Mouse (Mus musculus): ENCODE results near the gene Gm49384. TPM values are rescaled to one million over a fixed set of nuclear protein-coding genes. Genes with fewer than 3 reads are reported as not detected.

The Gm49384 gene
- polyA plus RNA-seq (2012; rRNA removed), result 2.2 and 2.5 TPM in 2 replicates

DNA sequence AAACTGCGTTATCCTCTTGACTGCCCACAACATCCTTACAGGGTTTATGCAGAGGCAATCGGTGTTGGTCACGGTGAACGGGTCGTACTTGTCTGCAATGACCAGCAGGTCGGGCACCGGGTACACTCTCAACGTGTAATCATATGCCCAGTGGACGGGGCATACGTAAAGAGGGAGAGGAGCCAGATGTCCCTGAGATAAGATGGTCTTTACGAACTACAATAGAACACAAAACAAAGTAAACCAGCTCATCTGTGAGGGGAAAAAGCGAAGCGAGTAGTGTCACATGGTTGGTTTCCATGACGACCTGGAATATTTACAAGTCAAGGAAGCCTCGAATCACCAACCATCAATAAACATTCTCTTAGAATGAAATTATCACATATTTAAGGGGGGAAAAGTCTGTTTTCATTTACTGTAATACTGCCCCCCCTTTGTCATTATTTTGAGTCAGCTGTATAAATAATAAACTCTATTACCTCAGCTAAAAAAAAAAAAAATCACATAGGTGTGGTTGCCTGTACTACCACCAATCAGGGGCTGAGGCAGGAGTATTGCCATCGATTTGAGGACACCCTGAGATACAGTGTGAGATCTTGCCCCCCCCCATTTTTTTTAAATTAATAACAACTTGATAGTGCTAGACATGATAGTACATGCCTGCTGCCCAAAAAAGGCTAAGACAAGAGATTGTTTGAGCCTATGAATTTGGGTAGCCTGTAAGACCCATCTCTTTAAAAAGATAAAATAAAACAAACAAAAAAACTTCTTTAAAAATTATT, at the start of gene Gm49384:
Gene Gm49384, minus strand, starts transcription at position 216 of the 782 bp plus-strand sequence.
- DNase-seq (ENCODE audit: extremely low spot score in 1 of 2, low spot score in 1 of 2), result no peak

DNA sequence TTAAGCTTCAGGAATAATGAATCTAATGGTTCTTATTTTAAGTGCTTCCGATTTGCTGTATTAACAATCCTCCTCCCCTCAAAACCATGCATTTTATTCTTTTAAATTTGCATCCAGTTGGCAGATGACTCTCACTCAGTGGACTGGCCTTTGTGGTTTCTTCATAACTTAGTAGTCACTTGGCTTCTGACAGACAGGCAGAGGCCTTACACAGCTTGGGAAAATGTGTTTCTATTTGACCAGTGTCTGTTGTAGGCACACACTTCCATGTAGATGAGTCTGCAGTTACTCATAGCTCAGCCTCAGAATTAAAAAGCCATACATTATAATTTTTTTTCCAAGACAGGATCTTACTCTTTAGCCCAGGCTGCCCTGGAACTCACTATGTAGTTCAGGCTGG, 49.7 kb upstream of the Gm49384 start:
- no peak for DNase-seq (ENCODE audit: extremely low spot score in 1 of 2, low spot score in 1 of 2)

DNA sequence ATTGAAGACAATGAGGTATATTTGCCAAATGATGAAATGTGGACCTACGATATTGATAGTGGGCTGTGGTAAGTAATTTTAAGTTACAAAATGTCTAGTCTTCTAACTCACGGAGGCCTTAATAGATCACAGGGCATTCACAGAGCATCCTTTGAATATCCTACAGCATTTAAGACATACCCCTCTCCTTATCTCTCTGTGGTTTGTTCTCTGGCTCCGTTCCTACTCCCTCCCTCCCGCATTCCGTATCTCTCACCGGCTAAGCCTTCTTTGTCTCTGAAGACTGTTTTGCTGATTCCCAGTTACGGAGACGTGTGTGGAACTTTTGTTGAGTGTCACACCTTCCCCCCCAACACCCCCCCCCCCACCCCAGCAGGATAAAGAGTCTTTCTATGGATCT, 46.7 kb upstream of the Gm49384 start:
- DNase-seq (ENCODE audit: extremely low spot score in 1 of 2, low spot score in 1 of 2), result no peak

DNA sequence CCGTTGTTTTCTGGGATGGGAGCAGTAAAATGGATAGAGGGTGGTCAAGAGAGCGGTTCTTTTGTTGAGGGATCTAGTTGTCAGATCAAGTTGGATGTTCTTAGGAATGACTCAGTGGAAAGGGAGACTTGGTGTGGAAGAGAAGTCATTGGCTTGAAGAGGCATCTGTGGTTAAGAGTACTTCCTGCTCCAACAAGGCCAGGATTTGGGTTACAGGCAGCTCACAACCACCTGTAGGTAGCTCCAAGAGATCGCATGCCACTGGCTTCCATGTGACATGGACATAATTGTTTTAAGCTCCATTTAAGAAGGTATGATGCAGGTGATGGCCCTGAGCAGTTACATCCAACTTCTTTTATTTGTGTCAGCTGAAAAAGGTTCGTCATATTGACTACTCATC, 45.7 kb upstream of the Gm49384 start:
- no peak for DNase-seq (ENCODE audit: extremely low spot score in 1 of 2, low spot score in 1 of 2)

DNA sequence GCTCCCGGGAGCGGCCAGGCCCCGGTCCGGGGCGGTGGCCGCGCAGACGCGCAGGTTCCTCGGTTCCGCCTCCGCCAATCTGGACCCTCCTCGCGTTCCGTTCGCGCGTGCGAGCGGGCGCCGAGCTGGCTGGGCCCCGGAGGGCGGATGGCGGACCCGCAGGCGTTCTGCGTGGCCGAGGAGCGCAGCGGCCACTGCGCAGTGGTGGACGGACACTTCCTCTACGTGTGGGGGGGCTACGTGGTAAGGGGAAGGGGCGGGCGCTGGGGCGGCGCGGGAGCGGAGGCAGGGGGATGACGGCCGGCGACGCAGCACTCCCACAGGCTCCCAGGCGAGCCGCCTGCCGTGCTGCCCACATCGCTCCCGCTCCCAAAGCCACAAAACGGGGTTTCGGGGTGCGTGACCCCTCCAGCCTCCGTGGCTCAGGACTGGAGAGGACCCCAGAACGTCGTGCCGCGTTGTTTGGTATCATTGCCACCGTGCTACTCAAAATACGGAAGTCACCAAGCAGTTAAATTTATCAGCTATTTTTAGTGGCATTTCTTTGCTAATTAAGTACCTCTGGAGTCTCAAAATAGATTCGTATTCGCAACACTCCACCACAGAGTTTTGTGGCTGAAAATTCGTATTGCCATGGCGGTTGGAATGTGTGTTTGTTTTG, 37.8 kb upstream of the Gm49384 start:
- peak; percentile 21 to 70 for DNase-seq (ENCODE audit: extremely low spot score in 1 of 2, low spot score in 1 of 2)

DNA sequence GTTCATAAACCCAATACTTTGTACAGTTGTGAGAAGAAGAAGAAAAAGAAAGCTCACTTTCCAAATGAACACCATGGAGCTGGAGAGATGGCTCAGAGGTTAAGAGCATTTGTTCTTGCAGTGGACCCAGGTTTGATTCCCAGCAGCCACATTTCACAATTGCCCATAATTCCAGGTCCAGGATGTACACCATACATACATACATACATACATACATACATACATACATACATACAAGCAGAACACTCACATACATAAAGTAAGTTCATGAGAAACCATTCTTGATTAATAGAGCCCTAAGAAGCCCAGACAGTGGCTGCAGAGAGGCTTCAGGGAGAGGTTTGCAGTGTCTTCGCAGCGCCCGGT, 37.3 kb upstream of the Gm49384 start:
- DNase-seq (ENCODE audit: extremely low spot score in 1 of 2, low spot score in 1 of 2), result no peak

DNA sequence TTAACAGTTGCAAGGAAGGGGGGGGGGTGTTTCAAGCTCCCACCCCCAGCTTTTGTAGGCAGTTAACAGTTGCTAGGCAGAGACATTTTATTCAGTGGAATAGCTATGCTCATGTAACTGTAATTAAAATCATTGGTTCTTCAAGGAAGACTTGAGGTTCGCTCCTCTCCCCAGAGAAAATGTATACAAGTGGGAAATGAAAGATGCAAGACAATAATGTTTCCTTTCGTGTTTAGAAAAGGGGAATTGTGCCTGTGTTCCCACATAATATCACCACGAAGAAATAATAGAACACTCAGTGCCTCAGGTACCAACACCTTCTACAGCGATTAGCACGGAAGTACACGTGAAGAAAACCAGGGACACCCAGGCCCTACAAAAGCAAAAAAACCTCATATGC, 36.8 kb upstream of the Gm49384 start, which contains the start of gene Klhdc1:
Gene Klhdc1, plus strand, starts transcription at position 301 of the 400 bp plus-strand sequence.
- no peak for DNase-seq (ENCODE audit: extremely low spot score in 1 of 2, low spot score in 1 of 2)

DNA sequence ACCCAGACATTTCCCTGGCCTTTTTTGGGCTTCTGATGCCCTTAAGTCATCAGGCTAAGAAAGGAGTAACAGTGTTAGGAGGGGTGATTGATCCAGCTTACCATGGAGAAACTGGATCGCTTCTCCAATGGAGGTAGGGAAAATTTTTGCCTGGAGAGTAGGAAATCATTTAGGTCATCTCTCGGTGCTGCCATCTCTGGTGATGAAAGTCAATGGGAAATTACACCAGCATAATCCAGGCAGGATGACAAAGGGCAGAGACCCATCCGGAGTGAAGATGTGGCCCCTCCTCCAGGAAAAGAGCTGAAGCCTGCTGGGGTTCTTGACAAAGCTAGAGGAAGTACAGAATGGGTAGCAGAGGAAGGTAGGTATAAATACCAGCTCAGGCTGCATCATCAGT, 34.2 kb upstream of the Gm49384 start:
- DNase-seq (ENCODE audit: extremely low spot score in 1 of 2, low spot score in 1 of 2), result no peak

DNA sequence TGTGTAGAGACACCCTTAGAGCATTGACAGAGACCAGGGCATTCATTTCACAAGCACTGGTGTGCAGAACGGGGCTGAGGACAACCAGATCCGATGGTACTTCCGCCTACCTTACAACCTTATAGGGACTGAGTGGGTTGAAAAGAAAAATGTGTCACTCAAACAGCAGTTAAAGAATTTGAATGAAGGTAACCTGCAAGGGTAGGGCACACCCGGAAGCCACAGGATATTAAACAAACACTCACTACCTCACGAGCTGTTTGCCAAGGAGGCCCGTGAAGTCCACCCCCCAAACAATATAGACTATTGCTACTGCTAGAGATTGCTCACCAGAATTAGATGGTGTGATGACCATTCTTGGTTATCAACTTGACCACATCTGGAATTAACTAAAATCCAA, 31.7 kb upstream of the Gm49384 start:
- DNase-seq (ENCODE audit: extremely low spot score in 1 of 2, low spot score in 1 of 2), result no peak

DNA sequence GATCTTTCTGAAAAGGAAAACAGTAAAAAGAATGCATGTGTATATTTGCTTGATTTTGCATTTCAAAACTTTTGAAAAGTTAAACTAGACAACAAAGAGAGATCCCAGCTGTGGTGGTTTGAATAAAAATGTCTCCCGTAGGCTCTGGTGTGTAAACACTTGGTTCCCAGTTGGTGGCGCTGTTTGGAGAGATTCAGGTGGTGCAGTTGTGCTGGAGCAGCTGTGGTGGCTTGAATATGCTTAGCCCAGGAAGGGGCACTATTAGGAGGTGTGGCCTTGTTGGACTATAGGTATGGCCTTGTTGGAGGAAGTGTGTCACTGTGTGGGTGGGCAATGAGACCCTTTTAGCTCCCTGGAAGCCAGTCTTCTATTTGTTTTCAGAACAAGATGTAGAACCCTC, 25.2 kb upstream of the Gm49384 start:
- no peak for DNase-seq (ENCODE audit: extremely low spot score in 1 of 2, low spot score in 1 of 2)

DNA sequence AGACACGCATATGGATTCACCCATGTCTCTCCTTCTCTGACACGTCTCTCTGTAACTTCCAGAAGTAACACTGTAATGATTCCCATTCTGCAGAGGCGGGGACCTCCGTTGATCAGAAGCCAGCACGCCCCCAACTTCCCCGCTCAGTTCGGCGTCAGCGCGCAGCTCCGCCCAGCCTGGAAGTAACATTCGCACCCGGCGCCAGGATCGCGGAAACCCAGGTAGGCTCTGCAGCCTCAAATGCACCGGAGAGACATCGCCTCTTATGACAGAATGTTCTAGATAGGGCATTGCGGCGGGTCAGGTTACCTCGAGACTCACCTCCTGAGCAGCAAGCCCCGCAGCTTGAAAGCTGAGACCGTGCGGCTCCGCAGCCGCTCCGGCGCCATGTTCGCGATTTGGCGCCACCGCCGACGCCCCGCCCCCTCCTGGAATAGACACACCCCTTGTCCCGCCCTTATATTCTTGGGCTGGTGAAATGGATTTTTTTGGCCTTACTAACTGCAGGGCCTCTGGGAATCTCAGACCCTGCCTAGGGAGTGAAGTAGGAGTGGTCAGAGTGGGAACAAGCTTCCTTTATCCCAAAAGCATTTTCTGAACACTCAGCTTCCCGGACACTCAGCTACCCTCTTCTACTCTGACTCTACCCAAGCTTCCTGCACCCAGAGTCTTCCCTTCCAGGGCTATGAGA, 23.9 kb upstream of the Gm49384 start, which contains the start of gene Pole2:
Gene Pole2, minus strand, starts transcription at position 420 of the 691 bp plus-strand sequence.
- DNase-seq (ENCODE audit: extremely low spot score in 1 of 2, low spot score in 1 of 2), result peak; percentile 32 to 88

DNA sequence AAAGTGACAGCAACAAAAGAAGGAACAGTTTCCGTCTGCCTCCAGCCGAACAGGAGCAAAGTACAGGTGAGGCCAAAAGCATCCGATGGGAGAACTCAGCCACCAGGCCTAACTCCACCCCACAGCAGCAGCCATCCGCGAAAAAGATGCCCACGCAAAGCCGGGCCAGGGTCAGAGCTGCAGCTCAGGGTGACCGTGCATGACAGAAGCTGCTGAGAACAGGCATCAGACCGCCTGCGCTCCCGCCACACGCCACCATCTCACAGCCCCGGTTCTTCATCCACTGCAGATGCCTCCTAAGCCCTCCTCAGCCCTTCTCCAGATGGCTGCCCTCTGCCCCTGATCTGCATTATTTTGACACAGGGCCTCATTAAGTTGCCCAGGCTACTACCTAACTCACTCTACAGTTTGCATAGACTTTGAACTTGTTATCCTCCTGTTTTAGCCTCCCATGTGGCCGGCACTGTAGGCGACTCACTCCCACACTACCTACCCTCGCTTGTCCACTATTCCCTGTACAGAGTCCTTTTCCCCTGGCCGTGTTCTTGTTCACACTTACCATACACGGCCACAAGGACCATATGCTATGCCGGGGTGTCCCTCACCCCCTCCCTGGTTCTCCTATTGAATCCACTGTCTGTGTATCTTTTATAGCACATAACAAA, 16.7 kb upstream of the Gm49384 start:
- no peak for DNase-seq (ENCODE audit: extremely low spot score in 1 of 2, low spot score in 1 of 2)

DNA sequence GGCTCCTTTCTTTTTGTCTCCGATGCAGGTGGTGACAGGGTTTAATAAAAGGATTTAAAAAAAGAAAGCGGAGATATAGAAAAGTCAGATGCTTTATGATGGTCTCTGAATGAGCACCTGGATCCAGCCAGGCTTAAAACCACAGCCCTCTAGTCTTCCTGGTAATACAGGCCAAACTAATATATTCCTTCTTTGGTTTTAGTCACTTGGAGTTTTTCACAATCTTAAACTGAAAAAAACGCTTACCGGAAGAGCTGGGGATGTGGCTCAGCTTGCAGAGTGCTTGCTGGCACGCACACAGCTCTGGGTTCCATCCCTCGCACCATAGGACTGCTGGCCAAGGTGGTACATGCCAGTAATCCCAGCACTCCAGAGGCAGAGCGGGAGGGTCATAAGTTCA, 12.5 kb upstream of the Gm49384 start:
- no peak for DNase-seq (ENCODE audit: extremely low spot score in 1 of 2, low spot score in 1 of 2)

DNA sequence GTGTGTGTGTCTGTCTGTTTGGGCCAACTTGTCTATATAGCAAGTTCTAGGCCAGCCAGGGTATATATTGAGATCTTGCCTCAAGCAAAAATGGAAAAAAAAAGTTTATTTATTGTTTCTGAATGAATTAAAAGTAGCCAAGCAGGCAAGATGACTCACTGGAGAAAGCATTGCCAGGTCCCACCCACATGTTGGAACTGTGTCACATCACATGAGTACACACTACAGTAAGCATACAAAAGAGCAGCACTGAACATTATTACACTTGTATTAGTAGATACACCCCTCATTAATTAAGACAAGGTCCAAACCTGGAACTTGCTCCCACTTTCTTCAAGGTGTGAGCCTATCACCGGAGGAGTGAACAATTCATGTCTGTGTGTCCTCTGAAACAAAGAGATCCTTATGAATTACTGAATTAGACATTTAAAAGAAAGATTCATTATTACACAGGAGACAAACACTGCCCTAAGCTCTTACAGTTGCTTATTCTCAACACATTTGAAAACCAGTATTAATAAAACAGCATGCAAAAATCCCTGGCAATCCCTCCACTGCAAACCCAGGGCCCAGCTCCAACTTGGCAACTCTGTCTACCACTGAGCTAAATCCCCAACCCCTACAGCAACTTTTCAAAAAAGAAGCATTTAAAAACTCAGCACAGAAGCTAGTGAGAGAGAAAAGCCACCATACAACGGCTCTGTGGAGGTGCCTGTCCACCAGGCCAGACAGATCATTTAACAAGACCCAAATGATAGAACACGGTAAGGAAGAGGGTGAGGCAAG, 11.1 kb upstream of the Gm49384 start:
- peak; percentile 35 to 76 for DNase-seq (ENCODE audit: extremely low spot score in 1 of 2, low spot score in 1 of 2)

DNA sequence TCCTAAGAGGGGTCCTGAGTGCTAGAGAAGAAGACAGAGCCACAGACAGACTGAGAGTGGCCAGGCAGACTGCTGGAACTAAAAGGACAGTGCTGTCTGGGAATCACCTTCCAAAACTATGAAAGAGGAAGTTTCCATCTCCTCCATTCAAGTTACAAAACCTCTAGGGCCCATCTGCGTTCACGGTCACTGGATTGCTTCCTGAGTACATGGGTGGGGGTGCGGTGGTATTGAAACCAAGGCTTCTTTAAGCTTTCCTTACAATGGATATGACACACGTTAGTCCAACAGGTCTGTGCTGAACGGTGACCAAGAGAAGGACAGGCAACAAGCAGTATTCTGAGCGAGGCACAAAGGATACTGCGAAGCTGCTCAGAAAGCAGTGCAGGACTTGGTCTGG, 10.3 kb upstream of the Gm49384 start:
- no peak for DNase-seq (ENCODE audit: extremely low spot score in 1 of 2, low spot score in 1 of 2)

DNA sequence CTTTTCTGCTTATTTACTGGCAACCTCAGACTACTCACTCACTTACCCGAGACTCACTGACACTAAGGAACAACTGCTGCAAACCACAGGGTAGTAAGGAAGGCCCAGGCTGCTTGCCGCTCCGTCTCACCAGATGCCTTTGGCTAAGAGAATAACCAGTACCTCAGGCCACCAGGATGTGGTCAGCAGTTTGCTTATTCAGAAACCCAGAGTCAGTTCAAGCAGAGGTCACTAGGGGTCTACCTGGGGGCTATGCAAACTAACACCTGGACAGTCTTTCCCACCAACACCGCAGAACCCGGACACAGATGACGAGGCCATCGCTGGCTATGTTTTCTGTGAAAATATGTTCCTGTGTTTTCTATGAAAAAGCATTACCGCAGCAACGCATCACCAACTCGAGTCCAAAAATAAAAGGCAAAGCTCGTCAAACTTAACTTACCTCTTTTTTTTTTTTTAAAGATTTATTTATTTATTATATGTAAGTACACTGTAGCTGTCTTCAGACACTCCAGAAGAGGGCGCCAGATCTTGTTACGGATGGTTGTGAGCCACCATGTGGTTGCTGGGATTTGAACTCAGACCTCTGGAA, 9.2 kb upstream of the Gm49384 start:
- no peak for DNase-seq (ENCODE audit: extremely low spot score in 1 of 2, low spot score in 1 of 2)

DNA sequence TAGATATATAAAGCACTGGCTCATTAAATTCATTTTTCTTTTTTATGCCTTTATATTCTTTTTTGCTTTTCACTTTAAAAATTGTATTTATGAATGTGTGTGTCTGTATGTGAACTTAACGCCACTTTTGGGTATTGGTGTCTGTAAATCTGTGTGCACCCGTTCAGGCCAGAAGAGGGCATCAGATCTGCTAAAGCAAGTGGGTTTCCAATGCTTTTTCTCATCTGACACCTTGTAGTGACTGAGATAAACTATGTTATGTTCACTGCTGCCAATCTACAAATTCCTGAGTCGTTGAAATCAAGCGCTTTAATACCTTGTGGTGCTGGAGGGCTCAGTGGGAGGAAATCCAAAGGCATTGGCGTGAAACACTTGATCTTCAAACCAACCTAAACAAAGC, 7.0 kb upstream of the Gm49384 start:
- DNase-seq (ENCODE audit: extremely low spot score in 1 of 2, low spot score in 1 of 2), result no peak

DNA sequence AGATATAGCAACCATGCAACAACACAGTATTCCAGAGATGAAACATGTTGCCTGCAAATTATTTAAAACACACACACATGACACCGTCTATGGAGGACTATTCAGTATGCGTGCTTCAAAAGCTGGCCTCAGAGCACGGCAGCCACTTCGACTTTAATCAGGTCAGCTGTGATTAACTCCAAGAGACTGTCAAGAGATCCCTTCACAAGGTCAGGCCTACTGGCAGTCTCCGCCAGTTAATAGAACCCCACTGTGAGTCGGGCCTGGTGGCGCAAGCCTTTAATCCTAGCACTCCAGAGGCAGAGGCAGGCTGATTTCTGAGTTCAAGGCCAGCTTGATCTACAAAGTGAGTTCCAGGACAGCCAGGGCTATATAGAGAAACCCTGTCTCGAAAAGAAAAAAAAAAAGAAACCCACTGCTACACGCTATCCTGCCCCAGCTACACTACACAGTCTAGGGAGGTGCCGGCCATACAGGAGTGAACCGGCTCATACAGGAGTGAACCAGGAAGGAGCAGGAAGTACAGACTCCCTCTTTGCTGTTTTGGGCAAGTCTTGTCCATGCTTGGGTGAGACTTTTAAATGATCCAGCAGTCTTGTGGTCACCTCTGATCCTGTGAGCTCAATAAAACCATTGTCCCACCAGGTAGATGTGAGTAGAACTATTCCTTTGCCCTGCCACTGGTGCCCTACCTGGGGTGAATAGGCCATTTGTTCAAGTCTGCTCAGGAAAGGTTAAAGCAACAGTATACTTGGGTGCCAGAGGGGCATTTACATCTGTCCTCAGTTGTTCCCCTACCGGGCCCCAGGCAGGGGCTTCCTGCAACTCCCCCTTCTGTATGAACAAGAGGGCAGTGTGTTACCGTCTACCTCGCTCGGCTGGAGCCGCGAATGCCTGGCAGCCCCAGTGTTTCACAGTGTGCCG, 6.3 kb upstream of the Gm49384 start:
- no peak for DNase-seq (ENCODE audit: extremely low spot score in 1 of 2, low spot score in 1 of 2)

DNA sequence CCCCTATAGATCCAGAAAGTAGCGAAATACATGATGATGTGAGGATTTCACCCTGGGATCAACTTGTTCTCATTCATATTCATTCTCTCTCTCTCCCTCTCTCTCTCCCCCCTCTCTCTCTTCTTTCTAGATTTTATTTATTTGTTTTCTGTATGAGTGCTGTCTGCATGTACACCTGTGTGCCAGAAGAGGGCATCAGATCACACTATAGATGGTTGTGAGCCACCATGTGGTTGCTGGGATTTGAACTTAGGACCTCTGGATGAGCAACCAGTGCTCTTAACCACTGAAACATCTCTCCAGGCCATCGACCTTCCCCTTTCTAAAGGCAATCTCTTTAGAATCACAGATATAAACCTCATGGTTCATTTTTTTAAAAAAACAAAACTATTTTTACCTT, 4.5 kb upstream of the Gm49384 start:
- DNase-seq (ENCODE audit: extremely low spot score in 1 of 2, low spot score in 1 of 2), result no peak
